Mouse (Mus musculus): ENCODE data around the gene Olfr648.

GRCm38 (mm10) chr7:104175085-104175484 lies 8.1 kb downstream of the Olfr648 start:
- TF ChIP-seq CTCF (IDR thresholded peaks at IDR 0.05; ENCODE audit: control insufficient read depth, insufficient read depth, insufficient replicate concordance, low read depth, low read length) (no peak), POLR2A (IDR thresholded peaks at IDR 0.05; ENCODE audit: control insufficient read depth, low read depth, low read length) (no peak)

All from testis, adult 2 months (tissue).